Mouse (Mus musculus): ENCODE results near the gene Elovl7.

The Elovl7 gene

GRCm38 (mm10) chr13:108302957-108303675, 88.9 kb downstream of the Elovl7 start:
- no peak for DNase-seq (ENCODE audit: low read depth)

GRCm38 (mm10) chr13:108303841-108304240, 89.6 kb downstream of the Elovl7 start:
- DNase-seq (ENCODE audit: low read depth), result no peak

- DNase-seq (ENCODE audit: low read depth), result no peak
Measured at GRCm38 (mm10) chr13:108304680-108305079, 90.5 kb downstream of the Elovl7 start.

- peak; percentile 73 for DNase-seq (ENCODE audit: low read depth)
Measured at GRCm38 (mm10) chr13:108315702-108316486, 101.7 kb downstream of the Elovl7 start, which contains the start of gene Depdc1b. Depdc1b (plus strand) TSS chr13:108316332.

- no peak for DNase-seq (ENCODE audit: low read depth)
Measured at GRCm38 (mm10) chr13:108316487-108316903, 102.3 kb downstream of the Elovl7 start.

GRCm38 (mm10) chr13:108317414-108317813, 103.2 kb downstream of the Elovl7 start:
- DNase-seq (ENCODE audit: low read depth), result no peak

- DNase-seq (ENCODE audit: low read depth), result no peak
Measured at GRCm38 (mm10) chr13:108319028-108319427, 104.8 kb downstream of the Elovl7 start.

- DNase-seq (ENCODE audit: low read depth), result no peak
Measured at GRCm38 (mm10) chr13:108320216-108320615, 106.0 kb downstream of the Elovl7 start.

GRCm38 (mm10) chr13:108322466-108322865, 108.3 kb downstream of the Elovl7 start:
- DNase-seq (ENCODE audit: low read depth), result no peak

GRCm38 (mm10) chr13:108323317-108323716, 109.1 kb downstream of the Elovl7 start:
- DNase-seq (ENCODE audit: low read depth), result no peak

- DNase-seq (ENCODE audit: low read depth), result no peak
Measured at GRCm38 (mm10) chr13:108323866-108324829, 109.9 kb downstream of the Elovl7 start.

GRCm38 (mm10) chr13:108325871-108326270, 111.7 kb downstream of the Elovl7 start:
- no peak for DNase-seq (ENCODE audit: low read depth)

- DNase-seq (ENCODE audit: low read depth), result no peak
Measured at GRCm38 (mm10) chr13:108326351-108326750, 112.1 kb downstream of the Elovl7 start.

GRCm38 (mm10) chr13:108327047-108327446, 112.8 kb downstream of the Elovl7 start:
- DNase-seq (ENCODE audit: low read depth), result no peak

- no peak for DNase-seq (ENCODE audit: low read depth)
Measured at GRCm38 (mm10) chr13:108328406-108329180, 114.4 kb downstream of the Elovl7 start.

- DNase-seq (ENCODE audit: low read depth), result no peak
Measured at GRCm38 (mm10) chr13:108329693-108330092, 115.5 kb downstream of the Elovl7 start.
